Mouse (Mus musculus) monocyte, adult 2 months (primary cell): ENCODE data around the gene Vsx1.

Experiments
- DNase-seq, 2 experiments: peaks; one replicate each; pipeline ENCODE4 v3.0.0; 2022; ENCODE audit warnings: low spot score in 2 of 2, low read depth in 1 of 2

Vsx1 gene

DNA sequence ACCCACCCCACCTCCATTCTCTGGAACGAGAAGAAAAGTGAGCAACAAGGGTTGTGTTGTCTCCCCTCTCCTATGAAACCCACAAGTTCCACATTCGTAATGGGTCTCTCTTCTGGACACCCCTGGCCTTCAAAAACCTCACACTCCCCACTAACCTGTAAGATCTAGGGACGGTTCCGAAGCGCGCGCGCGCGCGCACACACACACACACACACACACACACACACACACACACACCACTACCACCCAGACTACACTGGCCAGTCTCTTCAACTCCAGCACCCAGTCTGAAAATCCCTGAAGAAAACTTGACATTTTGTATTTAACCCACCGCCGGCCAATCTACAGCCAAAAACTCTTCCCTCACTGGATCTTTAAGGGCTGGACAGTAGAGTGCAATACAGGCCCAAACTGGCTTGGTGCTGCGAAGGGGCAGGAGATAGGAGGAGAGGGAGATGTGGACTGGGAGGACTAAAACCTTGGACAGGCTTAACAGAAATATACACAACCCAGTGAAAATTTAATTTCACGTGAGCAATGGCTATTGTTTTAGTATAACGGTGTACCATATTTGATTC, at the start of gene Vsx1:
Vsx1 (minus strand) TSS at position 138 of the 578 bp plus-strand sequence.
- no peak for DNase-seq

DNA sequence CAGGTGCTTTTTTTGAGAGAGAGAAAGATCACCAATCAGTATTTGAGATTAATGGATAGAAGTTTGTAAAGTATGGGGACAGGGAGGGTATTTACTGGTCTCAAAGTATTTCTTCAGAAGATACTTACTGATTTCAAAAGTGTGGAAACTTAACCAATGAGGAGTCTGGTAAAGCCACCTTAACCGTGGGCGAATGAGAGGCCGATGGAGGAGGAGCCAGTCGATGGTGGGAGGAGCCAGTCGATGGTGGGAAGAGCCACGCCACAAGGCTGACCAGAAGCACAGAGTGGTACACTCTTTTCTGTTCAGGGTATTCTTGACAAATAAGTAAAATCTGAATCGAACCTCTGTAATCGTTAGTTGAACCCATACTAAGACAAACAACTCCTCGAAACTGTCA, 48.7 kb upstream of the Vsx1 start:
- DNase-seq: no peak

GRCm38 (mm10) chr2:150735756-150736576, 46.8 kb upstream of the Vsx1 start:
- DNase-seq: no peak

DNA sequence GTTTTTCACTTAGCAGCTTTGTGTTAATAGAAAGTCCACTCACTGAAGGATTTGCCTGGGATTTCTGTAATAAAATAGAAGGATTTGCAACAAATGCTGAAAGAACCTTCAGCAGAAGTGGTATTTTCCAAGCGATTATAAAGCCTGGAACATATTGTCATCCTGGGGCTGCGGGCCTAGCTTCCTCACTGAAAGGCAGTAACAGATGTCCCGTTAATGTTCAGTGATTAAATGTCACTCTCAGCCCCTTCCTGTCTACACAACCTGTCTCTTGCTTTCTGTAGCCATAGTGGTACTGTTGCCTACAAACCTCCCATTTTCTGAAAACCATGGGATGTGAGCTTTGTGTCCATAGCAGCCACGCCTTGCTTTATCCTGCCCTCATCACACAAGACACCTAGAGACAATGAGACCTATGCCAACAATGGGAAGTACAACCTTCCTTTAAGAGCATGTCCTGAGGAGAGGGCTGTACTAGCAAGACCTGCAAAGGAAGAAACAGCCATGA, 23.1 kb upstream of the Vsx1 start:
- no peak for DNase-seq

DNA sequence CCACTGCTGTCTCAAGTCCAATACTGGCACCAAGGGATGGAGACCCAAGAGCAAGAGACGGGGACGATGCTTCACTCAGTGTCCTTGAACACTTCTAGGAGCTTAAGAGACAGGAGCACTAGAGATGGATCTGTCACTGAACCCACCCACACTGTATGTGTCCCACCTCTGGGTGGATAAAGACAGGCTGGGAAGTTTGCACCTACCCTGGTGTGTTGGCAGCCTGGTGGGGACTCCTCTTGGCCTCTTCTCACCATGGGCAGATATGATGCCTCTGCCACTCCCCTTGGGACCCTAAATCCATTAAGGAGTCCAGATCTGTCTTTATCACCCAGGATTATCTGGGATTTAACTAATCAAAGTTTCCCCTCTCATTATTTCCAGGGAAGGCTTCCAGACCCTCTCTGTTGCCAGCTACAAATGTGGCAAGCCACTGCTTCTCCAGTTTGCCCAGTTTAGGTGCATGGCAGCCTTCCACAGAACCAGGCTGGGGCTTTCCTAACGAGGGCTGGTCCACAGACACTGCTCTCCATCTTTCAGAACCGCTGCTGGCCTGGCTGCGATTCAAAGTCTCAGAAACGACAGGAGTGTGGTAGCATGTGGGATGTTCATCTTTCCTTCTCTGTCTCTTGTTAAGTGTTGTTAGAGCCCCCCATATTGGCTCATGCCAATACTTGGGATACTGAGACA, 2.5 kb upstream of the Vsx1 start:
- no peak for DNase-seq

DNA sequence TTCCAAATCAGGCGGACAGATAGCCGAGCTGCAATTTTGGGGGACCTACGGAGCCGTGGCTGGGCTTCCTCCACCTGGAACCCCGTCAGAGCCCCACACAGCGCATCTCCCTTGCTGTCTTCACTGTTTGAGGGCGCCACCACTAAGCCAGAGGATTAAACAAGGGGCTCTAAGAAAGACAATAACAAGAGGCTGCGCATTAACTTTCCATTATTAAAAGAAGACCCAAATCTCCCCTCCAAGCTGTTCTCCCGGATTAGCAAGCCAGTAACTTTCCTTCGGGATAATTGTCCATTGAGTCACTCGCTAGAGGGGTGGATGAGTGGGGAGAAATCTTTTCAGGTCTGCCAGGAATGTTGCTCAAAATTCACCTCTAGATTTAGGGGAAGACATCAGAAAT, 1.1 kb upstream of the Vsx1 start:
- no peak for DNase-seq

DNA sequence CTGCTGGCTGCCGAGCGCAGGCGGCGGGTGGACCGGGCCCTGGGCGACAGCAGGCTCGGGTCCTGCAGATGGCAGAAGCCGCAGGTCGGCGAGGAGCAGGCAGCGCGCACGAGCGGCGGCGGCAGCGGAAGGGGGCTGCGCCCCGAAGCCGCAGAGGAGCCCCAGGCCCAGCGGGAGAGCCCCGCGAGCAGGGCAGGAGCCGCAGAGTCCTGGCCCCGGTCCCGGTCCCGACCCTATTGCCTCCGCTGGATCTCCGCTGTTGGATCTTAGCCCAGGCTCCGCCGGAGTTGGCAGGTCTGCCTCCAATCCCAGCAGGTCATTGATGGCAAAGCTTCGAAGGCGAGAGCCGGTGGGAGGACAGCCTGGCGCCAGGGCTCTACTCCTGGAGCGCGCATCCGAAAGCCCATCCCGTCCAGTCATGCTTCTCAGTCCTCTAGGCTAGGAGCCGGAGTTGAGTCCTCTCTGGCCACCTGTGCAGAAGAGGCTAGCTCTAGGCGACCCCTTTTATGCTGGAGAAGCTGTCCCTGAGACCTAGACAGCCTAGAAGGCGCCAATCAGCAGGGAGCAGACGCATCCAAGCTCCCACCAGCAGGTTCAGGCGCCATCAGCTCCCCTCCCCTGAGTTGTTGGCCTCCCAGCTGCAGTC, 496 bp downstream of the Vsx1 start:
- DNase-seq: no peak

DNA sequence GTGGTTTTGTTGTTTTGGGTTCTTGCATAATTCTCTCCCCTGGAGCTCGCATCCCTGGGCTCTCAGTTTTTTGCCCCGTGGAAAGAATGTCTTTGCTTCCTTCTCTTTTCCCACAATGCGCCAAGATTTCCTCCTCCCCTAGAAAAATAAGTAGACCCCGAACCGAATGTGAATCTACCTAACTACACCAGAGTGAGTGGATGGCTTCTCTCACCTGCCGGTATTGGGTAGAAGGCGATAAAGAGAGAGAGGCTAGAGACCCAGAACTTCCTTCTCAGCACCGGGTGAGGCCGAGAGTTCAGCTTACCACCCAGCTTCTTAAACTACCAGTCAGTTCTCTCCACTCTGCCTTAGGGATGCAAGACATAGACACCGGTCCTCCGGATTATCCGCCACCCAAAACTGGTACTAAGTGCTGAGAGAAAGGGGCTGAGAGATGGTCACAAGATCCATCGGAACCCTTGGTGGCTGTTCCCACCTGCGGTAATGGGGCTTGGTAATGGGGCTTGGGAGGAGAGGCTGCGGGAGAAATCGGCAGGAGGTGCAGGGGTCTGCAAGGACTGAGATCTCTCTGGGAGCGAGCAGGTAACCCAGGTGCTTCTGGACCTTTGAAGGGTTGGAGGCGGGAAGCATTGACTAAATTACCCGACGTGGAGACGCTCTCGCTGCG, 1.2 kb downstream of the Vsx1 start:
- no peak for DNase-seq

DNA sequence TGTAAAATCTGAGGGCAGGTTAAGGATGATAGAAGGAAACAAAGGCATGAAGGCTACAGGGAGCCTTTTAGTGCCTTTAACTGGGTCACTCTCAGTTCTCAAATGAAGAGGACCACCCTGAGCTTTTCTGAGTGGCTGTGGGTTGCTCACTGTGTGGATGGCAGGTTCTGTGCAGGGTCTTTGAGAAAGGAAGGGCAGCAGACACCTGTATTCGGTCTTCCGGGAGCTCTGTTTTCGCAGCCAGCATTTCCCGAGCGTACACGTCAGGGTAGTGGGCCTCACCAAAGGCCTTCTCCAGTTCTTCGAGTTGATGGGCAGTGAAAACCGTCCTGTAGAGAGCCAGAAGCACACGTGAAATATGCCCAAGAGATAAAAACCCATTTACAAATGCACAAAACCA, 3.8 kb downstream of the Vsx1 start:
- no peak for DNase-seq

DNA sequence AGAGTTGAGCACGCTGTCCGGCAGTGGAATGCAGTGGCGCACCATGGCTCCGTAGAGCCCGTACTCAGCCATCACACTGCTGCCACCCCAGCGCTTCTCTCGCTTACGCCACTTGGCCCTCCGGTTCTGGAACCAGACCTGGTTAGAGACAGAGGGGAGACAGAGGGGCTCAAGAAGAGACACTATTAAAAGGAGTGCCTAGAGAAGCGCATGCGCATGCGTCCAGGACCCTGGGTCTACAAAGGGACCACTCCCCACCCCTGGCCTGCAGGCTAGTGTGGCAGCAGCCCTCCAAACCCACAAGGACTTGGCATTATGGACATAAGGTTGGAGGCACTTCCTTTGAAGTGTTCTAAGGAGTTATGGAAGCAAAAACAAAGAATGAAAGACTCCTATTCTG, 4.7 kb downstream of the Vsx1 start:
- DNase-seq: no peak

DNA sequence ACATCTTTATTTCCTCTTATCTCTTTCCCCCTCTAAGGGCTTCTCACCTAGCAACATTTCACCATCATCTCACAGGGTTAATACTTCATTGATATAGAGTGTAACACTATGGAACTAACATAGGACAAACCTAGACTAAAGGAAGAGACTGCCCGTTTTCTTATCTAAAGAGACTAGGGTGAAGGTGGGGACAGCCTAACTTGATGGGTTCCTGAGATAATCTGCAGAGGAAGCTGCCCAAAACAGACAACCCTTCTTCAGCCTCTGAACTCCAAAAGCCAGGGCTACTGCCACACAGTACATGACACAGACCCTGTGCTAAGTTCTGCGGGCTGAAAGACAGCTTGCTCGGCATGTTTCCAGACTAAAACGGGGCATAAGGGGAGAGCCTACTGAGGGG, 7.6 kb downstream of the Vsx1 start:
- DNase-seq: no peak

DNA sequence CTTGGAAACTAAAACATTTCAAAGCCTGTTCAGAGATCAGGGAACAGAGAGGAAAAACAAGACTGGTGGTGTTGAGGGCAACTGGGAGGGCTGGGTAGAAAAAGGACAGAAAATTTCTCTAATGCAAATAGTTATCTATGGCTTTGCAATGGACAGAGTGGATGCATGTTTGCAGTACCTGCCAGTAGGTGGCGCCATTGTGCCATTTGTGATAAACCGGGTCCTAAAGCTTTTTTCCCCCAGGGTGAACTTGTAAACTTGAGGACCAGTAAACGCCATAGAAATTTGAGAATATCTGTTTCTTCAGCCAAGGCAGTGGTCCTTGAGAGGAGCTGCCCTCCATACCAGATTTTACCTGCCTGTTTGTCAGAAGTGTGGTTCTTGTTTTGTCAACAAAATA, 10.8 kb downstream of the Vsx1 start:
- DNase-seq: peak in 1 of 2 experiments; percentile 59

GRCm38 (mm10) chr2:150675525-150675924, 13.6 kb downstream of the Vsx1 start:
- DNase-seq: no peak

- peak in 1 of 2 experiments; percentile 54 for DNase-seq
These were observed 14.3 kb downstream of the Vsx1 start for GRCm38 (mm10) chr2:150674900-150675299.

DNA sequence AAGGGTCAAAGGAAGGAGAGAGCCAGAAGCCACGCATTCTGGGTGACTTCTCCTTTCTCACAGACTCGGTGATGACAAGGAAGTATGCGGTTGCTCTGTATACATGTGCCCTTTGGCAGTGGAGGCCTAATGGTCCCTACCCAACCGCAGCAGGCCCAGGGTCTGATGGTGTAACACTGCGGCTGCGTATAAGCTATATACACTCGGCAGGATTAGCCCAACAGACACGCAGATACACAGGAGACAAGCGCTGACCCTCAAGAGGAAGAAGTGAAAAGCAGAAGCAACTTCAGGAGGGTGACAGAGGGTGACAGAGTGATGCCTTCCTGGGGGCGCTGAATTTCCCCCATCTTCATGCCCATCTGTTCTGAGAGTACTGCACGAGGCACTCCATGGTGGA, 15.2 kb downstream of the Vsx1 start:
- DNase-seq: peak; percentile 79 to 83

DNA sequence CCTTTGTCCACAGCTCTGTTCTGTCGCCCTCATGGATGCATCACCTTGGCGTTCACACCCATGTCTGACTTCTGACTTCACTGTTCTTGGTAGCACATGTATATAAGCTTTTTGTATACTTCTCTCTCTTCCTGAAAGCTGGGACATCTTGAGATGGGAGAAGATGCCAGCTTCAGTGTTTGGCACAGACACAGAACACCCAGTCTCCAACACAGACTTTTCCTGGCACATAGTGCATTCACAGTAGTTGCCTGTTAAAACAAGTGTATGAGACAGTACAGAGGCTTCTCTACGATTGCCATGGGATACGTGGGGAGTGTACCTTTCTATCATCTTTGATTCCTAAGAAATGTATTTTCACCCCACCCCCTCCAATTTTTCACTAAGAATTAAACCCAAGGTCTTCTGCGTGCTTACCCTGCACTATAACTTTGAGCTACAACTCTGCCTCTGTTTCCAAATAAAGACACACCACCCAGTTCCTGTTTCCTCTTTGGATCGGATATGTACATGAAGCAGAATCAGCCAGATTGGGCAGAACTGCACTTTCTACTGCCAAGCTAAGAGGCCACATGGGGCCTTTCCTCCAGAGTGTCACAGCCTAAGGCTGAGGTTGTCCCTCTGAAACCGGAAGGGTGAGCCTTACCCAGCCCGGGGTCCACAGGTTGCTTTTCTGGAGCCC, 17.4 kb downstream of the Vsx1 start:
- no peak for DNase-seq

DNA sequence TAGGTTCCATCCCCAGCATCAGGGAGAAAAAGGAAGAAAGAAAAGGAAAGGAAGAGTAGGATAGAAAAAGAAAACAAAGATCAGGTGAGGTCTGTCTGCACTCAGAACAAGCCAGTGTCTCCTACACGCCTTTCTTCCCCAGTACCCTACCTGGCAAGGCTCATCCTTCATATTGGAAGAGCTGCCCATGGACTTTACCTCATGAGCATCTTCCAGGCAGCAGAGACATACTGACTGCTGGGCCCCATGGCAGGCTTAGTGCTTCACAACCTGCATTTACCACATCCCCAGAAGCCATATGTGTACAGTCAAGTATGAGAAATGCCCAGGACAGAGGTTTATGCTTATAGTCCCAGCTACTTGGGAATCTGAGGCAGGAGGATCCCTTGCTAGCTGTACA, 18.2 kb downstream of the Vsx1 start:
- no peak for DNase-seq

DNA sequence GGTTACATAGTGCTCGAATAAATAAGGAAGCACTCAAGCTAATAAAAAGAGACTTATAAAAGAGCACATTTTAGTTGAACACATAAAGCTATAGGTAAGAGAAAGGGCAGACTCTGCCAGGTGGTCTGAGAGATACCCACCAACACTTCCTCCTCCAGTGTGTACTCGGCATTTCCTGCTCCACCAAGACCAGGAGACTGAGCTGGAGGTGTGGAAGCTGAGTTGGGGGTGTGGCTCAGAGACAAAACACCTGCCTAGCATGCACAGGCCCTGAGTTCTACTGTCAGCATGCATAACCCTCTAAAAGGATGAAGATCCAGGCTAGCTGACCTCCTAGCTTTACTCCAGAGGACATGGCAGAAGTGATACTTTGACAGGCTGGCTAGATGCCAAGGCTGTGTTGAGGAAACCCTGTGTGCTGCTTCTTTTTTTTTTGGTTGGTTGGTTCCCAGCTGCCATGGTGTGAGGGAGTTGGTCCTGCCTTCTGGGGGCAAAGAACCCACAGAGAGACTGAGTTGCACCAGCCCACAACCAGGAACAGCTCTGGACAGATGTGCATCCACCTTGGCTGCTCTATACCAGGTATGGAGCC, 19.6 kb downstream of the Vsx1 start:
- peak in 1 of 2 experiments; percentile 50 for DNase-seq

DNA sequence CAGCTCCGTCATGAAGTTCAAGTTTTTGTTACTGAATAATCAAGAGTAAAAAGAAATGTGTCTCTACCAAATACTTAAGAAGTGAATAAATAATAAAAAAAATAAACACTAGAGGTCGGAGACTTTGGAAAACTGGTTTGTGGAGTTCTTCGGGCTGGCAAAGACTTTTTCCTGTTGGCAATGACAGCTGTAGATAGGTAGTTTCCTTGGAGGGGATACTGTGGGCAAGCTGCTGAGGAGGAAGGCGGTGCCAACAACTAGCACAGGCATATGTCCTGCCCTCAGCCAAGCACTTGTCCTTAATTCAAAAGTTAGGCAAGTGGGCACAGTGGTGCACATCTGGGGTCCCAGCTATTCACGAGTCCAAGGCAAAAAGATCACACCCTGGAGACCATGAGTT, 20.2 kb downstream of the Vsx1 start:
- DNase-seq: no peak
